ENCODE assay signal across 20 mouse cellular contexts in genomic region chr13:102148039-102148438, GRCm38 (mm10).
DNase-seq lines count a peak whose midpoint lies in the region; ATAC-seq lines count a peak whose summit lies in the region.
"Had no signal": no experiment of that assay in that cellular context is flagged by ENCODE, and none has a peak within 500 bp of the region (broad histone marks: within the 10 kb centered on the region; RNA-seq: fewer than 3 reads in every experiment).

No protein-coding gene starts in this region.

- DNase-seq in right cerebral cortex, adult 2 months (ENCODE audit: low spot score in 2 of 2) = peak; percentile 2 to 10
- DNase-seq in right cerebral cortex, postnatal 25 days = no peak
- peak; percentile 40 for DNase-seq in telencephalon, adult 2 months (ENCODE audit: low read depth, low spot score)
- DNase-seq in adrenal gland, adult 2 months = no peak
- no peak for DNase-seq in lung, postnatal 36 days
- DNase-seq: adrenal gland, adult 8-10 months; adrenal gland, postnatal 25 days; cerebellum, adult 18-20 months; cerebellum, adult 9-10 months; cerebellum, postnatal 14 days; forebrain, postnatal 0 days; gastrocnemius, postnatal 14 days; heart, adult 18-20 months; heart, postnatal 10 days; heart, postnatal 36 days had no signal

- ATAC-seq in granulocyte monocyte progenitor cell, adult 5-6 weeks (replicated peaks; ENCODE audit: poor library complexity, severe bottlenecking) = peak; percentile 74
- ATAC-seq: CD4-positive, CD25-positive, alpha-beta regulatory T cell, adult 4 months; forebrain, embryonic 14.5 days; forebrain, postnatal 0 days; hindbrain, postnatal 0 days; inflammation-experienced regulatory T-cells, adult 6 months had no signal

Comparison
In these comparisons a context has a peak if more than half of its experiments do, and no peak if none do; other contexts are left out.
1. DNase-seq: peak in right cerebral cortex, adult 2 months (2 of 2) and telencephalon, adult 2 months (single experiment); none in right cerebral cortex, postnatal 25 days (single experiment), adrenal gland, adult 2 months (single experiment) and lung, postnatal 36 days (single experiment).